Mouse (Mus musculus): ENCODE measurements around the gene Gm28845.

DNA sequence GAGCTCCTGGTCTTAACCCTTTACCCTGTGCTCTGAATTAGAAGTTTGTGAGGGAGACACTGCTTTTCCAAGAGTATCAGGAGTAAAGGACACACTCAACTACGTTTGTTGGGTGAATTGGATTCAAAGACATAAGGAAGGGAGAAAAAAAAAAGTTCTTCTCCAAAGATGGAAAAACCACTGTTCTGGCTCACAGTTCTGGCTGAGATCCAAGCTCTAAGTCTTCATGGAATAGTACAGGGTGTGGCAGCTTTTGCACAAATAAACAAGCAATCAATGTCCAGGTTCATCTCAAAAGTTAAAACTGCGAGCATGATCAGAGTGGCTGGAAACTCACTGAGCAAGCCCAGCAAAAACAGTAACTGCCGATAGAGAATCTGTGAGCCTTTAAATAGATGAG is 28.6 kb upstream of the Gm28845 start:
- no peak for TF ChIP-seq CTCF (IDR thresholded peaks at IDR 0.05; ENCODE audit: low read depth)
- TF ChIP-seq EP300 (IDR thresholded peaks at IDR 0.05; ENCODE audit: low read depth) = no peak
